Mouse (Mus musculus) hematopoietic multipotent progenitor cell, adult 10-12 weeks (in vitro differentiated cells): ENCODE measurements around the gene Il17c. TPM values are rescaled to one million over a fixed set of nuclear protein-coding genes. Genes with fewer than 3 reads are reported as not detected.

Source experiments
- polyA plus RNA-seq: library from polyadenylated mRNA; stranded (reverse); fragments of >175 nt; gene quantifications from 2 replicates; pipeline ENCODE4 v1.2.3, GENCODE M21; 2012; ENCODE audit warnings: low replicate concordance

The Il17c gene
- polyA plus RNA-seq: 0.18 TPM in 1 of 2 replicates, not detected in the other

GRCm38 (mm10) chr8:122421376-122422070 is at the start of gene Il17c:
TSS of gene Il17c (plus strand) at chr8:122422020.

GRCm38 (mm10) chr8:122376365-122377231 is 45.2 kb upstream of the Il17c start, which contains the start of gene Zc3h18:
TSS of gene Zc3h18 (plus strand) at chr8:122376609.

GRCm38 (mm10) chr8:122432443-122433268 is 10.8 kb downstream of the Il17c start, which contains the start of gene Cyba:
TSS of gene Cyba (minus strand) at chr8:122432930.

GRCm38 (mm10) chr8:122443262-122444006 is 21.6 kb downstream of the Il17c start, which contains the start of gene Mvd:
TSS of gene Mvd (minus strand) at chr8:122443422.

GRCm38 (mm10) chr8:122460524-122461472 is 39.0 kb downstream of the Il17c start, which contains the start of gene Snai3:
TSS of gene Snai3 (minus strand) at chr8:122460733.

Other genes starting within 250 kb of the Il17c start
- 211 and 319 TPM in 2 replicates for gene Zfpm1, start 139.9 kb upstream of the Il17c start, polyA plus RNA-seq
- 0.11 TPM in 1 of 2 replicates, not detected in the other for gene Trhr2, start 61.3 kb upstream of the Il17c start, polyA plus RNA-seq
- 67.9 and 139 TPM in 2 replicates for gene Zc3h18, start 45.4 kb upstream of the Il17c start, polyA plus RNA-seq
- gene Cyba, start 10.9 kb downstream of the Il17c start, polyA plus RNA-seq: 1,078 and 1,667 TPM in 2 replicates
- 10.9 and 12.4 TPM in 2 replicates for gene Mvd, start 21.4 kb downstream of the Il17c start, polyA plus RNA-seq
- gene Snai3, start 38.7 kb downstream of the Il17c start, polyA plus RNA-seq: 2.2 and 3.4 TPM in 2 replicates
- 79.8 and 83.9 TPM in 2 replicates for gene Rnf166, start 54.0 kb downstream of the Il17c start, polyA plus RNA-seq
- 35.9 and 74.5 TPM in 2 replicates for gene Ctu2, start 54.1 kb downstream of the Il17c start, polyA plus RNA-seq
- gene Piezo1, start 129.3 kb downstream of the Il17c start, polyA plus RNA-seq: 38.4 and 54.7 TPM in 2 replicates
- gene Cdt1, start 146.0 kb downstream of the Il17c start, polyA plus RNA-seq: 160 and 221 TPM in 2 replicates
- 45.5 and 149 TPM in 2 replicates for gene Aprt, start 154.9 kb downstream of the Il17c start, polyA plus RNA-seq
- 7.5 and 18.4 TPM in 2 replicates for gene Galns, start 189.4 kb downstream of the Il17c start, polyA plus RNA-seq
- gene Trappc2l, start 189.6 kb downstream of the Il17c start, polyA plus RNA-seq: 1.1 and 5.3 TPM in 2 replicates
- gene Pabpn1l, start 200.7 kb downstream of the Il17c start, polyA plus RNA-seq: not detected in 2 replicates